Mouse (Mus musculus) spleen, adult 12 weeks (tissue): Measurements from ENCODE around the gene Wwox.

ENCODE experiments used
- DNase-seq: peaks from one replicate; pipeline ENCODE4 v3.0.0; 2022; ENCODE audit warnings: low spot score

Gene Wwox

GRCm38 (mm10) chr8:115097988-115098562 is 658.6 kb downstream of the Wwox start:
- DNase-seq = no peak

- DNase-seq = no peak
These were observed 669.9 kb downstream of the Wwox start for GRCm38 (mm10) chr8:115109309-115109708.

GRCm38 (mm10) chr8:115110423-115110822 is 671.0 kb downstream of the Wwox start:
- no peak for DNase-seq

GRCm38 (mm10) chr8:115112062-115112461 is 672.6 kb downstream of the Wwox start:
- no peak for DNase-seq

GRCm38 (mm10) chr8:115114498-115114897 is 675.0 kb downstream of the Wwox start:
- no peak for DNase-seq

GRCm38 (mm10) chr8:115126081-115126480 is 686.6 kb downstream of the Wwox start:
- DNase-seq = no peak

GRCm38 (mm10) chr8:115126674-115127073 is 687.2 kb downstream of the Wwox start:
- DNase-seq = no peak

GRCm38 (mm10) chr8:115129307-115129706 is 689.9 kb downstream of the Wwox start:
- DNase-seq = no peak

GRCm38 (mm10) chr8:115133119-115133518 is 693.7 kb downstream of the Wwox start:
- no peak for DNase-seq

- DNase-seq = no peak
These were observed 694.3 kb downstream of the Wwox start for GRCm38 (mm10) chr8:115133711-115134218.

GRCm38 (mm10) chr8:115136888-115137287 is 697.4 kb downstream of the Wwox start:
- no peak for DNase-seq

- DNase-seq = no peak
These were observed 702.2 kb downstream of the Wwox start for GRCm38 (mm10) chr8:115141614-115142013.

- no peak for DNase-seq
These were observed 704.3 kb downstream of the Wwox start for GRCm38 (mm10) chr8:115143530-115144320.

GRCm38 (mm10) chr8:115147006-115147405 is 707.6 kb downstream of the Wwox start:
- DNase-seq = no peak

GRCm38 (mm10) chr8:115150446-115151109 is 711.1 kb downstream of the Wwox start:
- DNase-seq = no peak

- no peak for DNase-seq
These were observed 712.0 kb downstream of the Wwox start for GRCm38 (mm10) chr8:115151416-115151815.

- DNase-seq = no peak
These were observed 714.6 kb downstream of the Wwox start for GRCm38 (mm10) chr8:115154096-115154495.

- DNase-seq = no peak
These were observed 716.7 kb downstream of the Wwox start for GRCm38 (mm10) chr8:115156142-115156541.

- DNase-seq = no peak
These were observed 718.7 kb downstream of the Wwox start for GRCm38 (mm10) chr8:115157977-115158720.

- DNase-seq = no peak
These were observed 719.3 kb downstream of the Wwox start for GRCm38 (mm10) chr8:115158721-115159111.

- DNase-seq = no peak
These were observed 719.8 kb downstream of the Wwox start for GRCm38 (mm10) chr8:115159208-115159607.

- no peak for DNase-seq
These were observed 720.4 kb downstream of the Wwox start for GRCm38 (mm10) chr8:115159711-115160374.
